Mouse (Mus musculus) heart, embryonic 16.5 days (tissue): ENCODE measurements around the gene Ryr1. TPM values are rescaled to one million over a fixed set of nuclear protein-coding genes. Genes with fewer than 3 reads are reported as not detected.

Source experiments
- ATAC-seq: fragments of 200-750 bp; cut with Nextera tagmentation; replicated peaks from 2 replicates; pipeline ENCODE4 v1.8.0; 2017; ENCODE audit warnings: moderate number of reproducible peaks; ENCODE audit not compliant: insufficient read depth, low FRiP score; ENCODE audit errors: extremely low read depth
- H3K27ac ChIP-seq: fragments of 300-500 bp; sonication (generic); 2 replicates; pipeline ENCODE4 v1.5.1; 2014; ENCODE audit warnings: mild to moderate bottlenecking, low read length, control low read depth, moderate library complexity
- H3K27me3 ChIP-seq: fragments of 300-500 bp; sonication (generic); 2 replicates; pipeline ENCODE4 v1.6.1; 2014; ENCODE audit warnings: low read length, mixed read lengths; ENCODE audit not compliant: control insufficient read depth, insufficient read depth
- H3K36me3 ChIP-seq: fragments of 300-500 bp; sonication (generic); 2 replicates; pipeline ENCODE4 v1.6.1; 2014; ENCODE audit not compliant: control insufficient read depth, insufficient read depth
- H3K4me1 ChIP-seq: fragments of 300-500 bp; sonication (generic); 2 replicates; pipeline ENCODE4 v1.6.1; 2014; ENCODE audit warnings: low read length, mixed read lengths; ENCODE audit not compliant: control insufficient read depth, insufficient read depth
- H3K4me2 ChIP-seq: fragments of 300-500 bp; sonication (generic); 2 replicates; pipeline ENCODE4 v1.6.1; 2014; ENCODE audit warnings: low read depth, mild to moderate bottlenecking, control low read depth, low read length
- H3K4me3 ChIP-seq: fragments of 300-500 bp; sonication (generic); 2 replicates; pipeline ENCODE4 v1.5.1; 2014; ENCODE audit warnings: mild to moderate bottlenecking, control low read depth, low read length
- H3K9ac ChIP-seq: fragments of 300-500 bp; sonication (generic); 2 replicates; pipeline ENCODE4 v1.6.1; 2014; ENCODE audit warnings: low read length, control low read depth
- H3K9me3 ChIP-seq: fragments of 300-500 bp; sonication (generic); replicated peaks from 2 replicates; pipeline ENCODE4 v1.6.1; 2016; ENCODE audit warnings: low read length; ENCODE audit not compliant: control insufficient read depth
- WGBS: fragments of 180-500 bp; shearing (Covaris S2); extraction: QIAGEN DNeasy Blood & Tissue Kit; methylation state at CpG from one replicate; pipeline ENCODE4 v1.1.7; 2014; 5-methylcytosine and 5-hydroxymethylcytosine counted together
- polyA plus RNA-seq: library from polyadenylated mRNA; unstranded; fragments of >200 nt; fragmentation: Nextera tagmentation; extraction: Ambion mirVana; gene quantifications from 2 replicates; pipeline ENCODE4 v1.2.1, GENCODE M21; 2015

Ryr1 gene
- polyA plus RNA-seq, 1 experiment from 2014 or later, result 0.22 TPM

DNA sequence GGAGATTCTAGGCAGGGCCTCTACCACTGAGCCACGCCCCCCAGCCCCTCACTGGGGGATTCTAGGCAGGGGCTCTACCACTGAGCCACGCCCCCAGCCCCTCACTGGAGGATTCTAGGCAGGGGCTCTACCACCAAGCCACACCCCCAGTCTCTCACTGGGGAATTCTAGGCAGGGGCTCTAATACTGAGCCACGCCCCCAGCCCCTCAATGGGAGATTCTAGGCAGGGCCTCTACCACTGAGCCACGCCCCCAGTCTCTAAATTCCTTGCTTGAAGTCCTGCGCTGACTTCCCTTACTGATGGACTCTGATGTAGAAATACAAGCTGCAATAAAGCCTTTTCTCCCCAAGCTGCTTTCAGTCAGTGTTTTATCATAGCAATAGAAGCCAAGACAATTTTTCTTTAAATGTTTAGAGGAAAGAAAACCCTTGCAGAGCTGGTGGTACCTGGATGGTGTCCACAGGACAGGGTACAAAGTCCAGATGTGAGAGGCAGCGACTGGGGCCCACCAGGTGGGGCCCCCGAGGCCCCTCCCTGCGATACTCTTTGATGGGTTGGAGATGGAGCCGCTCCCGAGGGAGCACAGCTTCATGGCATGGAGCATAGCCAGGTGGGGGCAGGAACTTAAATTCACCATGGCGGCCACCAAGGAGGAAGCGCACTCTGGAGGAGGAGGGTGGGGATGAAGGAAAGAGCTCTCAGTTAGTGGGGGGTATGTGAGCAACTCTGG is 23.5 kb downstream of the Ryr1 start:
- ATAC-seq, result no peak

DNA sequence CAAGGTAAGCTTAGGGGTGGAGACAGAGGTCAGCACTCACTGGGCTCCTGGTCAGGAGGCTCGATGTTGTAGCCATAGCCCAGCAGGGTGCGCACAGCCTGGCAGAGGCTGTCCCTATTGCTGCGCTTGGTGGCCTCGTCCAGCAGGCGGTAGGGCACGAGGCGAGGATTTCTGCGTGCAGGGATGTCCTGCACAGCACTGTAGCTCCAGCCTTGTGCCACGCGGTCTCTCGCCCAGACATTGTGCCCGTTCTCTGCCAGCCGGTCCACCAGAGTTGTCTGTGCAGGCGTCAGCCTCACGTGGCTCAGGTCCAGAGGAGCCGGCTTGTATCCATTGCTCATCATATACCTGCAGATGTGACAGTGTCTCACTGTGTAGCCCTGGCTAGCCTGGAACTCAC is 27.8 kb downstream of the Ryr1 start:
- no peaks in the 10 kb centered on the region for H3K36me3 ChIP-seq
- H3K4me2 ChIP-seq, result no peak overlapping the region
- WGBS, result 82% methylated on average over 16 of the region's 16 CpGs
- no peak overlapping the region for H3K4me3 ChIP-seq
- no peak overlapping the region for H3K9ac ChIP-seq
- no peaks in the 10 kb centered on the region for H3K4me1 ChIP-seq
- no peak for ATAC-seq
- H3K27ac ChIP-seq, result no peak overlapping the region
- no peaks in the 10 kb centered on the region for H3K9me3 ChIP-seq
- H3K27me3 ChIP-seq, result no peaks in the 10 kb centered on the region

More for the DNA sequence above, 23.5 kb downstream of the Ryr1 start:
- H3K36me3 ChIP-seq, result no peaks in the 10 kb centered on the region
- 80% methylated on average over 12 of the region's 12 CpGs for WGBS
- H3K27me3 ChIP-seq, result no peaks in the 10 kb centered on the region
- no peaks in the 10 kb centered on the region for H3K9me3 ChIP-seq
- H3K9ac ChIP-seq, result no peak overlapping the region
- no peak overlapping the region for H3K4me3 ChIP-seq
- no peak overlapping the region for H3K27ac ChIP-seq
- no peaks in the 10 kb centered on the region for H3K4me1 ChIP-seq
- no peak overlapping the region for H3K4me2 ChIP-seq

GRCm38 (mm10) chr7:29088817-29089216 is 36.2 kb downstream of the Ryr1 start:
- 48% methylated on average over 6 of the region's 6 CpGs for WGBS
- H3K9me3 ChIP-seq, result no peaks in the 10 kb centered on the region
- peaks cover 5% of the 10 kb centered on the region; the same call in 1 of the 2 replicates for H3K27me3 ChIP-seq
- H3K4me1 ChIP-seq, result no peaks in the 10 kb centered on the region
- no peak for ATAC-seq
- no peak overlapping the region for H3K4me3 ChIP-seq
- no peak overlapping the region for H3K27ac ChIP-seq
- H3K36me3 ChIP-seq, result no peaks in the 10 kb centered on the region
- H3K4me2 ChIP-seq, result no peak overlapping the region
- H3K9ac ChIP-seq, result no peak overlapping the region

DNA sequence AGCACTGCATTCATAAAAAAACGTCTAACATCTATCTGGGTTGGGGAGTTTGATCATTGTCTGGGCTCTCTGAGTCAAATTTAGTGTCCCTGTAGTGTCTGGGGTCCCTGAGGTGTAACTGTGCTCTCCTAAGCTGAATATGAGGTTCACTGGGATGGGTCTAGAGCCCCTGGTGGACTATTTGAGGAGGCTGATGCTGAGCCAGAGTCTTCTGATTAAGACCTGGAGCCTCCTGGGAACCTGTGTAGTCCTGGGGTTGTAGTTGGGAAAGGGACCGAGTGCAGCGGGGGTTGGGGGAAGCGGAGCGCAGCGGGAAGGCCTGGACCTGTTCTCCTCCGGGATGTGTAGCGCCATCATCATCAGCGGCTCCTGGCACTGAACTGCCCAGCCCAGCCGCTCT is 38.1 kb downstream of the Ryr1 start:
- no peaks in the 10 kb centered on the region for H3K9me3 ChIP-seq
- no peak overlapping the region for H3K4me3 ChIP-seq
- no peak overlapping the region for H3K27ac ChIP-seq
- 86% methylated on average over 10 of the region's 10 CpGs for WGBS
- no peaks in the 10 kb centered on the region for H3K36me3 ChIP-seq
- peaks cover 6% of the 10 kb centered on the region for H3K27me3 ChIP-seq
- H3K4me1 ChIP-seq, result no peaks in the 10 kb centered on the region
- H3K4me2 ChIP-seq, result no peak overlapping the region
- no peak for ATAC-seq
- H3K9ac ChIP-seq, result no peak overlapping the region

DNA sequence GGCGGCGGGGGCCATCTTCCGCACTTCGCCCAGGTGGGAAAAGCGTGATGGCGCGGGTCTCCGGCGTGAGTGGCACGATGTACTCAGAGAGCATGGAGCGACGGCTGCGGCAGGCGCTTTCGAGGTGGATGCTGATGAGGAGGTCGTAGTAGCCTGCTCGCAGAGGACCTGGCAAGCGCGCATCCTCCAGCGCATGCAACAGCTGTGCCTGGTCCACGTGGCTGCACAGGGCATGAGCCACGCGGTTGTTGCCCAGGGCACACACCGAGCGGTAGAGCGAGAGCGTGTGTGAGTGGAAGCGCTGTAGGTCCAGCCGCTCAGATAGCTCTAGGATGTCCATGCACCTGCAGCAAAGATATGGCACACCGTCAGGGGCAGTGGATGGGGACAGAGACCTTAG is 39.0 kb downstream of the Ryr1 start:
- no peak overlapping the region for H3K9ac ChIP-seq
- no peaks in the 10 kb centered on the region for H3K9me3 ChIP-seq
- H3K27me3 ChIP-seq, result peaks cover 7% of the 10 kb centered on the region
- H3K4me2 ChIP-seq, result no peak overlapping the region
- no peak overlapping the region for H3K27ac ChIP-seq
- no peaks in the 10 kb centered on the region for H3K36me3 ChIP-seq
- no peak overlapping the region for H3K4me3 ChIP-seq
- 77% methylated on average over 30 of the region's 30 CpGs for WGBS
- no peaks in the 10 kb centered on the region for H3K4me1 ChIP-seq
- ATAC-seq, result no peak

- Histone ChIP-seq H3K36me3 (no peaks in the 10 kb centered on the region), H3K4me1 (no peaks in the 10 kb centered on the region), H3K27me3 (peaks cover 7% of the 10 kb centered on the region), H3K4me2 (no peak overlapping the region), H3K9me3 (no peaks in the 10 kb centered on the region), H3K4me3 (no peak overlapping the region), H3K9ac (no peak overlapping the region), H3K27ac (no peak overlapping the region)
- 84% methylated on average over 3 of the region's 3 CpGs for WGBS
- no peak for ATAC-seq
Measured at GRCm38 (mm10) chr7:29084411-29084810, 40.6 kb downstream of the Ryr1 start.

DNA sequence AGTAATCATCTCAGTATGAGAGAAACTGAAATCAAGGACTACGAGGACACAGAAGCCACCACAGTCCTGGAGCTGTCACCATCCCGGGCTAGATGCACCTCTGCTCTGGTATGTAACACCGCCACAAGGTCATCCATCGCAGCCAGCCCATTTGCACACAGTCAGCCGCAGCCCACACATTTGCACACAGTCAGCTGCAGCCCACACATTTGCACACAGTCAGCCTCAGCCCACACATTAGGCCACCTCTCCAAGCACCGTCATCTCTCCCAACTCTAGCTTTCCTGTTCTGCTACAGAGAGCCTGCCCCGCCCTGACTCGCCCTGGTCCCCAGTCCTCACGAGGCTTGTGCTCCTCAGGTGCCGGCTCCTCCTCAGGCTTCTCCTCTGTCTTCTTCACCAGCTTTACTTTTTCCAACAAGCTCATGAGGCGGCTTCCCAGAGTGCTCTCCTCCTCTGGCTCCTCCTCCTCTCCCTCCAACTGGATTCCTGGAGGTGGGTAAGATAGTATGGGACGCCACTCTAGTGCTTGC is 45.5 kb downstream of the Ryr1 start:
- ATAC-seq, result no peak
- 65% methylated on average over 12 of the region's 12 CpGs for WGBS
- Histone ChIP-seq H3K27ac (no peak overlapping the region), H3K9ac (no peak overlapping the region), H3K4me2 (no peak overlapping the region), H3K36me3 (no peaks in the 10 kb centered on the region), H3K9me3 (no peaks in the 10 kb centered on the region), H3K4me1 (no peaks in the 10 kb centered on the region), H3K4me3 (no peak overlapping the region), H3K27me3 (peaks cover 3% of the 10 kb centered on the region)

- no peak overlapping the region for H3K4me3 ChIP-seq
- no peak for ATAC-seq
- 67% methylated on average over 9 of the region's 9 CpGs for WGBS
- no peaks in the 10 kb centered on the region for H3K9me3 ChIP-seq
- no peak overlapping the region for H3K27ac ChIP-seq
- H3K4me1 ChIP-seq, result no peaks in the 10 kb centered on the region
- H3K36me3 ChIP-seq, result no peaks in the 10 kb centered on the region
- no peak overlapping the region for H3K4me2 ChIP-seq
- H3K9ac ChIP-seq, result no peak overlapping the region
- peaks cover 17% of the 10 kb centered on the region for H3K27me3 ChIP-seq
Measured at GRCm38 (mm10) chr7:29076977-29077376, 48.0 kb downstream of the Ryr1 start.

GRCm38 (mm10) chr7:29075208-29075607 is 49.8 kb downstream of the Ryr1 start:
- H3K4me3 ChIP-seq, result no peak overlapping the region
- H3K4me2 ChIP-seq, result no peak overlapping the region
- H3K4me1 ChIP-seq, result 0 out of 2 replicates have a peak, but pooled peaks cover 3% of the 10 kb centered on the region
- no peaks in the 10 kb centered on the region for H3K36me3 ChIP-seq
- no peak for ATAC-seq
- H3K27me3 ChIP-seq, result peaks cover 31% of the 10 kb centered on the region
- WGBS, result 55% methylated on average over 6 of the region's 6 CpGs
- no peak overlapping the region for H3K9ac ChIP-seq
- H3K9me3 ChIP-seq, result no peaks in the 10 kb centered on the region
- H3K27ac ChIP-seq, result no peak overlapping the region
